Mouse (Mus musculus) intestine, embryonic 14.5 days (tissue): ENCODE measurements at regions not wholly inside any gene's neighbourhood (a gene's known extent, or its start where the extent isn't known, plus 50 kb on each side); places are given as distances from the start of the nearest gene placed in this dataset.

Experiments
- ATAC-seq: fragments of 200-750 bp; cut with Nextera tagmentation; replicated peaks from 2 replicates; pipeline ENCODE4 v1.8.0; 2017; ENCODE audit warnings: low read depth, moderate number of reproducible peaks, moderate TSS enrichment, moderate library complexity; ENCODE audit not compliant: low FRiP score, low TSS enrichment
- DNase-seq: peaks from one replicate; pipeline ENCODE4 v3.0.0-alpha.2; 2018; ENCODE audit warnings: low spot score
- H3K27ac ChIP-seq: fragments of 300-500 bp; sonication (generic); 2 replicates; pipeline ENCODE4 v1.5.1; 2014; ENCODE audit warnings: low read depth, mild to moderate bottlenecking, control low read depth
- H3K27me3 ChIP-seq: fragments of 300-500 bp; sonication (generic); replicated peaks from 2 replicates; pipeline ENCODE4 v1.6.1; 2014; ENCODE audit warnings: low read length, control low read depth; ENCODE audit not compliant: control insufficient read depth, insufficient read depth
- H3K36me3 ChIP-seq: fragments of 300-500 bp; sonication (generic); 2 replicates; pipeline ENCODE4 v1.6.1; 2014; ENCODE audit warnings: low read length, control low read depth; ENCODE audit not compliant: control insufficient read depth, insufficient read depth
- H3K4me1 ChIP-seq: fragments of 300-500 bp; sonication (generic); replicated peaks from 2 replicates; pipeline ENCODE4 v1.6.1; 2014; ENCODE audit warnings: low read length, control low read depth, mixed read lengths; ENCODE audit not compliant: control insufficient read depth, insufficient read depth
- H3K4me2 ChIP-seq: fragments of 300-500 bp; sonication (generic); 2 replicates; pipeline ENCODE4 v1.6.1; 2014; ENCODE audit warnings: low read length
- H3K4me3 ChIP-seq: fragments of 300-500 bp; sonication (generic); 2 replicates; pipeline ENCODE4 v1.5.1; 2014; ENCODE audit warnings: low read depth, low read length, control low read depth, mixed read lengths
- H3K9ac ChIP-seq: fragments of 300-500 bp; sonication (generic); 2 replicates; pipeline ENCODE4 v1.6.1; 2014; ENCODE audit warnings: mild to moderate bottlenecking, low read length
- H3K9me3 ChIP-seq: fragments of 300-500 bp; sonication (generic); 2 replicates; pipeline ENCODE4 v1.6.1; 2016; ENCODE audit warnings: low read length, control low read depth; ENCODE audit not compliant: control insufficient read depth
- WGBS: fragments of 180-500 bp; shearing (Covaris S2); extraction: QIAGEN DNeasy Blood & Tissue Kit; methylation state at CpG from one replicate; pipeline ENCODE4 v1.1.7; 2014; 5-methylcytosine and 5-hydroxymethylcytosine counted together

DNA sequence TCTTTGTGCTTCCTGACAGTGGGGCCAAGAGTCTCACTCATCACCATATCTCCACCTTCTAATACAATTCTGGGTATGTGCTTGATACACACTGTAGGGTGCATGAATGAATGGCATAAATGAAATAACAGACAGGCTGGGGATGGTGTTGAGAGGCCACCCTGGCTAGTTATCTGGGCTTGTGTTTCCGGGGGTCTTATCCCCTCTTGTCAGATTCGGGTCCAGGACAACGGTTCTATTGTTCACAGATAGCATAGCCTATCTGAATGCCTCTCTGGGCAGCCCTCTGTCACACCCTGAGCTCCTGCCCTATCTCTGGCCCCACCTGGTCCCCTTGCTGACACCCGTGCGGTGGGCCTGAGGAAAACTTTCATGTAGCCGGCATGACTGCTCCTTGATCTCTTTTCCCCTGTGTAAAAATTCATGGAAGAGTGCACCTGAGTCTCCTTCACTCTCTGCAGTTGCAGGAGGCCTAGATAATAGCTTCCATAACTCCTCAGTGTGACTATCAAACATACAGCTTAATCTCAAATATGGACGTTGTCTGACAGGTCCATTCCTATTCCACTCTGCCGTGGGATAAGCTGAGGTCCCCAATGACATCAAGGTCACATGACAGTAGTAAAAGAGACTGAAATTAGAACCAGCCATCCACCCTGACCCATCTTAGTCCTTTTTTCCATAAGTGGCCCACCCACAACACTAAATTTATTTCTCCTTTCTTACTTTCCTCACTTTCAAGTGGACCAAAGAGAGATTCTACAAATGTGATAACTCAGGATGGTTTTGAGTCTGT lies 1298.4 kb upstream of the A1bg start:
- WGBS: 85% methylated on average over 8 of the region's 8 CpGs
- H3K4me3 ChIP-seq: no peak overlapping the region
- no peaks in the 10 kb centered on the region for H3K27me3 ChIP-seq
- no peak for DNase-seq
- H3K36me3 ChIP-seq: no peaks in the 10 kb centered on the region
- H3K4me1 ChIP-seq: no peaks in the 10 kb centered on the region
- no peak overlapping the region for H3K27ac ChIP-seq
- no peak overlapping the region for H3K9ac ChIP-seq
- H3K9me3 ChIP-seq: no peaks in the 10 kb centered on the region
- no peak overlapping the region for H3K4me2 ChIP-seq
- ATAC-seq: no peak

- no peak overlapping the region for H3K27ac ChIP-seq
- WGBS: 91% methylated on average over 3 of the region's 3 CpGs
Measured at GRCm38 (mm10) chr15:62220620-62221019, 1297.8 kb upstream of the A1bg start.

GRCm38 (mm10) chr15:62219934-62220540 lies 1297.2 kb upstream of the A1bg start:
- Histone ChIP-seq H3K4me3 (no peak overlapping the region), H3K9me3 (no peaks in the 10 kb centered on the region), H3K4me2 (no peak overlapping the region), H3K9ac (no peak overlapping the region), H3K36me3 (no peaks in the 10 kb centered on the region), H3K27me3 (no peaks in the 10 kb centered on the region), H3K27ac (no peak overlapping the region), H3K4me1 (no peaks in the 10 kb centered on the region)
- WGBS: 90% methylated on average over 9 of the region's 9 CpGs
- no peak for ATAC-seq
- no peak for DNase-seq

More at GRCm38 (mm10) chr15:62220620-62221019, 1297.8 kb upstream of the A1bg start:
- Histone ChIP-seq H3K9ac (no peak overlapping the region), H3K9me3 (no peaks in the 10 kb centered on the region), H3K4me2 (no peak overlapping the region), H3K4me1 (no peaks in the 10 kb centered on the region), H3K4me3 (no peak overlapping the region), H3K36me3 (no peaks in the 10 kb centered on the region), H3K27me3 (no peaks in the 10 kb centered on the region)
- DNase-seq (no peak), ATAC-seq (no peak)

GRCm38 (mm10) chr15:62218346-62219080 lies 1295.7 kb upstream of the A1bg start:
- Histone ChIP-seq H3K4me1 (no peaks in the 10 kb centered on the region), H3K27ac (no peak overlapping the region), H3K9ac (no peak overlapping the region), H3K4me2 (no peak overlapping the region), H3K36me3 (no peaks in the 10 kb centered on the region), H3K27me3 (no peaks in the 10 kb centered on the region), H3K4me3 (no peak overlapping the region), H3K9me3 (no peaks in the 10 kb centered on the region)
- ATAC-seq (no peak), DNase-seq (no peak)
- WGBS: 92% methylated on average over 21 of the region's 21 CpGs

DNA sequence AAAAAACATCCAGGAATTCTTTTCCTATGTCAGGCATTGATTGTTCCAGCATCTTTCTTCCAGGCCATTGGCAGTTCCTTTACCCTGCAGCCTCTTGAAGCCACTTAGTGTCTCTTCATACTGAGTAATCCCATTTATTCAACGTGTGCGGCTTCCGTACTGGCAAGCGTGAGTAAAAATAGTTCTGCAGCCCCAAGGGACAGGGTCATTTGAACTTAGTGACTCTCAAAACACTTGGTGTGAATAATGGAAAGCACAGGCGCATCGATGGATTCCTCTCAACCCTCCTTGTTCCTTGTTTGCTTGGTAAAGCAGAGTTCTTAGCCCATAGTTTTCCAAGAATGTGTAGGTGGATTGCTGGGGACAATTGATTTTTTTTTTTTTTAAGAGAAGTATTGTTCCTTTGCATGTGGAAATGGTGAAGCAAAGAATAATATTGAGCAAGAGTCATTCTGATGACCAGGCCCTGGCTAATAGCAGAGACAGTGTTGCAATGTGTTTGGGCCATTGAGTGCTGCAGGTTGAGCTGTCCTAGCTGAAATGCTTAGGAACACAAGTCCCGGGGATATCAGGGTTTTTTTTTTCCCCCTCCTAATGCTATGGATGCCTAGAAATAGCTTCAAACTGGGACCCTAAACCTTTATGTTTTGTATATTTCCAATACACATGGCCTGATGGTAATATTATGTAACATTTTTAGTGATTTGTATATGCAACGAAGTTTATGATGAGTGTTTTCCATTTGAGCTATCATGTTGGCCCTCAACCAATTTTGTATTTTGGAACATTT lies 1294.1 kb upstream of the A1bg start:
- H3K27me3 ChIP-seq: no peaks in the 10 kb centered on the region
- no peaks in the 10 kb centered on the region for H3K9me3 ChIP-seq
- H3K4me1 ChIP-seq: no peaks in the 10 kb centered on the region
- H3K27ac ChIP-seq: no peak overlapping the region
- ATAC-seq (no peak), DNase-seq (no peak)
- no peak overlapping the region for H3K4me3 ChIP-seq
- no peak overlapping the region for H3K4me2 ChIP-seq
- no peak overlapping the region for H3K9ac ChIP-seq
- H3K36me3 ChIP-seq: no peaks in the 10 kb centered on the region
- 79% methylated on average over 8 of the region's 8 CpGs for WGBS

DNA sequence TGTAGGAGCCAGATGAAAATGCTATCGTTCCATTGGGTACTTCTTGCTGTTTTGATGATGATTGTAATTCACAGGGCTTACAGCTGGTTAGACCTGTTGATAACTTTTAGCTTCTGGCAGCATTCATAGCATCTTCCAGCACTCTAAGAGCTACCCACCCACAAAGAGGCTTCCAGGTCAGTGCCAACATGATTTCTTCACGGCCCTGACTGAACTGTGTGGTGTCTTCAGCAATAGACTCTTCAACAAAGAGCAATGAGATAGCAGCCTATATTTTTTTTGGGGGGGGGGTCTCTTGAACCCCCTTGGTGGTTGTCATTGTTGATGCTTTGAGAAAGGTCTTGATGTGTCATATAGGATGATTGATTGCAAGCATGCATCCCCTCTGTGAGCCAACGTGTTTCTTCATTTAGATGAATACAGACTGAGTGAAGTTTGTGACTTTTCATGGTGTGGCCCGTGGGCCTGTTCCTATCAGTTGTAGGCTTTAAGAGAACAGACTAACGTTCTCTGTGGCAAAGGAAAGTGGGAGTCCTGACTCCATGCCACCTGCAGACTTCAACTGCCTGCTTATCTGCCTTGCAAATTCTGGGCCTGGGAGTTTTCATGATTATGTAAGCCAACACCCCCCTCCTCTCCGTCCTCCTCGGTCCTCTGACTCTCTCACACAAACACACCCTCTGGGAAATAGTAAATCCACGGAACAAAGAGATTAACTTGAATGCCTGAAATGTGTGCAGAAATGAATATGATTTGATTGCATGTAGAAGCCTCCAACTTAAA lies 1293.0 kb upstream of the A1bg start:
- no peak overlapping the region for H3K4me2 ChIP-seq
- H3K36me3 ChIP-seq: no peaks in the 10 kb centered on the region
- ATAC-seq (no peak), DNase-seq (no peak)
- no peaks in the 10 kb centered on the region for H3K27me3 ChIP-seq
- no peaks in the 10 kb centered on the region for H3K4me1 ChIP-seq
- H3K9me3 ChIP-seq: no peaks in the 10 kb centered on the region
- no peak overlapping the region for H3K27ac ChIP-seq
- WGBS: 66% methylated on average over 8 of the region's 8 CpGs
- H3K4me3 ChIP-seq: no peak overlapping the region
- no peak overlapping the region for H3K9ac ChIP-seq

DNA sequence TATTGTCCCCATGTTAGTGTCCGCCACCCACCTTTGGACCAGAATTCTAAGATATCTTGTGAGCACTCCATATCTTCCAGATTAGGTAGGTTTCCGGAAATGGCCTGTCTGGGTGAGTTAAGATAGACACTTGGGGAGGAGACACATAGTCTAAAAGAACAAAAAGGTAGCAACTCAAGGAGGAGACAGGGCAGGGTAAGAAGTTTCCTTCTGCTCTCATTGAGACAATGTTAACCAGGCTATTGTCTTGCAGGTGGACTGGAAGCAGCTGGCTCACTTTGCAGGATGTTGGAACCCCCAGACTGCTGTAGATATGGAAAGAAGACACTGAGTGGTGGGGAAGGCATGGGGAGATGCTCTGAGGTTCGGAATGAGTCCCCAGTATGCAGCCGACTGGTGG lies 1291.5 kb upstream of the A1bg start:
- Histone ChIP-seq H3K4me3 (no peak overlapping the region), H3K9ac (no peak overlapping the region), H3K9me3 (no peaks in the 10 kb centered on the region), H3K27ac (no peak overlapping the region), H3K4me1 (no peaks in the 10 kb centered on the region), H3K27me3 (no peaks in the 10 kb centered on the region), H3K4me2 (no peak overlapping the region), H3K36me3 (no peaks in the 10 kb centered on the region)
- WGBS: 86% methylated on average over 4 of the region's 4 CpGs
- DNase-seq (no peak), ATAC-seq (no peak)
